Mouse (Mus musculus): ENCODE results near the gene Defb28. TPM values are rescaled to one million over a fixed set of nuclear protein-coding genes. Genes with fewer than 3 reads are reported as not detected.

The Defb28 gene
- not detected for polyA plus RNA-seq (2017; shearing (Covaris generic))

GRCm38 (mm10) chr2:152517981-152518380 lies at the start of gene Defb28:
Gene Defb28 (plus strand): TSS chr2:152518255.
- no peak for ATAC-seq

GRCm38 (mm10) chr2:152470973-152471372 lies 47.1 kb upstream of the Defb28 start:
- no peak for ATAC-seq

GRCm38 (mm10) chr2:152472434-152472833 lies 45.6 kb upstream of the Defb28 start:
- ATAC-seq = no peak

GRCm38 (mm10) chr2:152476763-152477162 lies 41.3 kb upstream of the Defb28 start, which contains the start of gene Defb20:
Gene Defb20 (plus strand): TSS chr2:152477063.
- ATAC-seq = no peak

- peak; percentile 28 for ATAC-seq
Observed at GRCm38 (mm10) chr2:152480881-152481280, 37.2 kb upstream of the Defb28 start.

- ATAC-seq = no peak
Observed at GRCm38 (mm10) chr2:152481726-152482125, 36.3 kb upstream of the Defb28 start.

GRCm38 (mm10) chr2:152487024-152487423 lies 31.0 kb upstream of the Defb28 start:
- ATAC-seq = no peak

GRCm38 (mm10) chr2:152490038-152490437 lies 28.0 kb upstream of the Defb28 start, which contains the start of gene Defb22:
Gene Defb22 (minus strand): TSS chr2:152490138.
- no peak for ATAC-seq

GRCm38 (mm10) chr2:152493151-152493550 lies 24.9 kb upstream of the Defb28 start:
- ATAC-seq = no peak

- ATAC-seq = no peak
Observed at GRCm38 (mm10) chr2:152498020-152498419, 20.0 kb upstream of the Defb28 start.

- no peak for ATAC-seq
Observed at GRCm38 (mm10) chr2:152500204-152500862, 17.7 kb upstream of the Defb28 start.

- no peak for ATAC-seq
Observed at GRCm38 (mm10) chr2:152500863-152501229, 17.2 kb upstream of the Defb28 start.

GRCm38 (mm10) chr2:152503950-152504349 lies 14.1 kb upstream of the Defb28 start:
- no peak for ATAC-seq

- no peak for ATAC-seq
Observed at GRCm38 (mm10) chr2:152511592-152511991, 6.5 kb upstream of the Defb28 start, which contains the start of gene Defb26. Gene Defb26 (minus strand): TSS chr2:152511692.

GRCm38 (mm10) chr2:152516084-152516483 lies 2.0 kb upstream of the Defb28 start:
- ATAC-seq = no peak

- no peak for ATAC-seq
Observed at GRCm38 (mm10) chr2:152539944-152540710, 22.1 kb downstream of the Defb28 start, which contains the start of gene Defb29. Gene Defb29 (minus strand): TSS chr2:152540098.

- no peak for ATAC-seq
Observed at GRCm38 (mm10) chr2:152541979-152542378, 23.9 kb downstream of the Defb28 start.

GRCm38 (mm10) chr2:152542897-152543296 lies 24.8 kb downstream of the Defb28 start:
- no peak for ATAC-seq

- ATAC-seq = no peak
Observed at GRCm38 (mm10) chr2:152543478-152543877, 25.4 kb downstream of the Defb28 start.

- no peak for ATAC-seq
Observed at GRCm38 (mm10) chr2:152544691-152545090, 26.6 kb downstream of the Defb28 start.

- no peak for ATAC-seq
Observed at GRCm38 (mm10) chr2:152548124-152548523, 30.1 kb downstream of the Defb28 start.

GRCm38 (mm10) chr2:152553774-152554423 lies 35.8 kb downstream of the Defb28 start:
- ATAC-seq = no peak

- ATAC-seq = no peak
Observed at GRCm38 (mm10) chr2:152556655-152557054, 38.6 kb downstream of the Defb28 start.
